Mouse (Mus musculus) C2C12 (cell line): ENCODE results near the gene Tor3a.

Experiments used
- CTCF ChIP-seq: IDR thresholded peaks from one replicate; pipeline ENCODE4 v1.5.1; 2011; ENCODE audit not compliant: control insufficient read depth, insufficient read depth, insufficient read length
- FOSL1 ChIP-seq: IDR thresholded peaks from one replicate; pipeline ENCODE4 v1.8.0; 2011; ENCODE audit warnings: mild to moderate bottlenecking, low read length; ENCODE audit not compliant: poor library complexity, insufficient read depth, severe bottlenecking
- MAX ChIP-seq: IDR thresholded peaks from one replicate; pipeline ENCODE4 v1.6.1; 2011; ENCODE audit warnings: mild to moderate bottlenecking, control low read depth
- USF1 ChIP-seq: IDR thresholded peaks from one replicate; pipeline ENCODE4 v1.6.1; 2011; ENCODE audit warnings: low read depth, mild to moderate bottlenecking, control low read depth, moderate library complexity

- TF ChIP-seq CTCF: no peak
- TF ChIP-seq USF1: no peak
- TF ChIP-seq MAX: no peak
- TF ChIP-seq FOSL1: no peak
These were observed 45.9 kb upstream of the Tor3a start for GRCm38 (mm10) chr1:156720046-156720445.
